Mouse (Mus musculus): ENCODE data around the gene Orc6.
A peak's percentile ranks its signal among the peaks of the same experiment; 100 is the strongest.

Gene Orc6

GRCm38 (mm10) chr8:85299434-85300077 is at the start of gene Orc6, which contains the start of gene Vps35:
Gene Orc6, plus strand, starts transcription at chr8:85299632.
Gene Vps35, minus strand, starts transcription at chr8:85299802.
- peak; percentile 98 for DNase-seq (ENCODE audit: low read depth, low spot score)

GRCm38 (mm10) chr8:85286846-85287245 is 12.6 kb upstream of the Orc6 start:
- DNase-seq (ENCODE audit: low read depth, low spot score), result no peak

GRCm38 (mm10) chr8:85298600-85299433 is 615 bp upstream of the Orc6 start:
- peak; percentile 52 for DNase-seq (ENCODE audit: low read depth, low spot score)

- no peak for DNase-seq (ENCODE audit: low read depth, low spot score)
Observed at GRCm38 (mm10) chr8:85301941-85302340, 2.5 kb downstream of the Orc6 start.

- DNase-seq (ENCODE audit: low read depth, low spot score), result no peak
Observed at GRCm38 (mm10) chr8:85302931-85303330, 3.5 kb downstream of the Orc6 start.

- no peak for DNase-seq (ENCODE audit: low read depth, low spot score)
Observed at GRCm38 (mm10) chr8:85303531-85303930, 4.1 kb downstream of the Orc6 start.

GRCm38 (mm10) chr8:85308564-85308963 is 9.1 kb downstream of the Orc6 start:
- no peak for DNase-seq (ENCODE audit: low read depth, low spot score)

- peak; percentile 43 for DNase-seq (ENCODE audit: low read depth, low spot score)
Observed at GRCm38 (mm10) chr8:85311743-85312142, 12.3 kb downstream of the Orc6 start.

- DNase-seq (ENCODE audit: low read depth, low spot score), result no peak
Observed at GRCm38 (mm10) chr8:85313036-85313435, 13.6 kb downstream of the Orc6 start.

- DNase-seq (ENCODE audit: low read depth, low spot score), result no peak
Observed at GRCm38 (mm10) chr8:85318534-85318933, 19.1 kb downstream of the Orc6 start.

- DNase-seq (ENCODE audit: low read depth, low spot score), result peak; percentile 10
Observed at GRCm38 (mm10) chr8:85321981-85322380, 22.5 kb downstream of the Orc6 start.

- no peak for DNase-seq (ENCODE audit: low read depth, low spot score)
Observed at GRCm38 (mm10) chr8:85323084-85323483, 23.7 kb downstream of the Orc6 start.

- no peak for DNase-seq (ENCODE audit: low read depth, low spot score)
Observed at GRCm38 (mm10) chr8:85327036-85327435, 27.6 kb downstream of the Orc6 start.

GRCm38 (mm10) chr8:85329506-85329905 is 30.1 kb downstream of the Orc6 start:
- peak; percentile 73 for DNase-seq (ENCODE audit: low read depth, low spot score)

GRCm38 (mm10) chr8:85335105-85335504 is 35.7 kb downstream of the Orc6 start:
- DNase-seq (ENCODE audit: low read depth, low spot score), result no peak

- DNase-seq (ENCODE audit: low read depth, low spot score), result no peak
Observed at GRCm38 (mm10) chr8:85336211-85336933, 36.9 kb downstream of the Orc6 start.

GRCm38 (mm10) chr8:85337681-85338080 is 38.2 kb downstream of the Orc6 start:
- no peak for DNase-seq (ENCODE audit: low read depth, low spot score)

GRCm38 (mm10) chr8:85339871-85340573 is 40.6 kb downstream of the Orc6 start:
- no peak for DNase-seq (ENCODE audit: low read depth, low spot score)

- no peak for DNase-seq (ENCODE audit: low read depth, low spot score)
Observed at GRCm38 (mm10) chr8:85353287-85353686, 53.9 kb downstream of the Orc6 start.
